Mouse (Mus musculus) heart, adult 8-10 months (tissue): Measurements from ENCODE around the gene Mrgprb3. TPM values are rescaled to one million over a fixed set of nuclear protein-coding genes. Genes with fewer than 3 reads are reported as not detected.

Experiments
- DNase-seq: peaks from one replicate; pipeline ENCODE4 v3.0.0; 2022; ENCODE audit warnings: low spot score
- total RNA-seq, 4 experiments: library from RNA; stranded (reverse); gene quantifications; 2 replicates each; pipeline ENCODE4 v1.2.4; 2022

Mrgprb3 gene
- total RNA-seq = not detected

- no peak for DNase-seq
Measured at GRCm38 (mm10) chr7:48643711-48644110, at the start of gene Mrgprb3. Gene Mrgprb3, minus strand, starts transcription at chr7:48643811.

Other genes starting within 250 kb of the Mrgprb3 start
- under 1 TPM in 1 of 4 experiments, not detected in 3; 0.05 TPM for gene Mrgprb1, start 187.5 kb downstream of the Mrgprb3 start, total RNA-seq
- under 1 TPM in 1 of 4 experiments, not detected in 3; 0.09 TPM for gene Mrgprx2, start 144.5 kb downstream of the Mrgprb3 start, total RNA-seq
- gene Mrgprb2, start 85.7 kb downstream of the Mrgprb3 start, total RNA-seq = under 1 TPM in 1 of 4 experiments, not detected in 3; 0.11 TPM
- gene Zdhhc13, start 145.2 kb upstream of the Mrgprb3 start, total RNA-seq = 10 to 100 TPM; 11.2 to 13.8 (median 12.7) TPM
- 1,000 to 10,000 TPM; 2,121 to 2,549 (median 2,255) TPM for gene Csrp3, start 204.2 kb upstream of the Mrgprb3 start, total RNA-seq
- 1 to 10 TPM in 3 of 4 experiments, under 1 TPM in 1; 0.87 to 2.1 (median 1.2) TPM for gene E2f8, start 237.8 kb upstream of the Mrgprb3 start, total RNA-seq